Mouse (Mus musculus) granulocyte monocyte progenitor cell, adult 5-6 weeks (primary cell): Measurements from ENCODE around the gene Itgb4. TPM values are rescaled to one million over a fixed set of nuclear protein-coding genes. Genes with fewer than 3 reads are reported as not detected.

ENCODE experiments used
- ATAC-seq: replicated peaks from 2 replicates; pipeline ENCODE4 v1.8.0; 2016; ENCODE audit warnings: mild to moderate bottlenecking, moderate TSS enrichment, inconsistent platforms; ENCODE audit not compliant: poor library complexity, severe bottlenecking
- total RNA-seq, 2 experiments: library from RNA; stranded (forward) in 1 of 2; stranded (reverse) in 1 of 2; fragments of 200-712, 200-1000 nt in 1 of 2; fragments of >200 nt in 1 of 2; fragmentation: Nextera tagmentation in 1 of 2; gene quantifications; 2 replicates each; pipeline ENCODE4 v1.2.3; 2014 to 2017

The Itgb4 gene
- total RNA-seq, 2 experiments from 2014 or later, result not detected

- ATAC-seq, result no peak
Observed at GRCm38 (mm10) chr11:116057237-116057881, 82.8 kb downstream of the Itgb4 start.

Other genes starting within 250 kb of the Itgb4 start
- 17.6 and 33.4 TPM in 2 replicates for gene Tmem94, start 209.3 kb upstream of the Itgb4 start, total RNA-seq (2014; fragmentation: Nextera tagmentation)
- 9.0 and 17.2 TPM in 2 replicates for gene Tmem94, start 209.3 kb upstream of the Itgb4 start, total RNA-seq (2017)
- 1.9 and 5.1 TPM in 2 replicates for gene Caskin2, start 161.1 kb upstream of the Itgb4 start, total RNA-seq (2014; fragmentation: Nextera tagmentation)
- 1.7 and 3.5 TPM in 2 replicates for gene Caskin2, start 161.1 kb upstream of the Itgb4 start, total RNA-seq (2017)
- 21.9 and 22.5 TPM in 2 replicates for gene Tsen54, start 160.0 kb upstream of the Itgb4 start, total RNA-seq (2014; fragmentation: Nextera tagmentation)
- 8.5 and 18.6 TPM in 2 replicates for gene Tsen54, start 160.0 kb upstream of the Itgb4 start, total RNA-seq (2017)
- 4.2 and 11.3 TPM in 2 replicates for gene Llgl2, start 150.7 kb upstream of the Itgb4 start, total RNA-seq (2014; fragmentation: Nextera tagmentation)
- 2.8 and 4.1 TPM in 2 replicates for gene Llgl2, start 150.7 kb upstream of the Itgb4 start, total RNA-seq (2017)
- gene Myo15b, start 116.3 kb upstream of the Itgb4 start, total RNA-seq (2014; fragmentation: Nextera tagmentation), result 4.4 and 5.4 TPM in 2 replicates
- 1.1 and 2.1 TPM in 2 replicates for gene Myo15b, start 116.3 kb upstream of the Itgb4 start, total RNA-seq (2017)
- 7.1 and 10.4 TPM in 2 replicates for gene Smim5, start 74.7 kb upstream of the Itgb4 start, total RNA-seq (2014; fragmentation: Nextera tagmentation)
- 3.5 and 7.8 TPM in 2 replicates for gene Smim5, start 74.7 kb upstream of the Itgb4 start, total RNA-seq (2017)
- 0.88 and 2.3 TPM in 2 replicates for gene Smim6, start 62.7 kb upstream of the Itgb4 start, total RNA-seq (2014; fragmentation: Nextera tagmentation)
- gene Smim6, start 62.7 kb upstream of the Itgb4 start, total RNA-seq (2017), result 0.69 TPM in 1 of 2 replicates, not detected in the other
- 20.4 and 44.5 TPM in 2 replicates for gene Sap30bp, start 41.4 kb upstream of the Itgb4 start, total RNA-seq (2014; fragmentation: Nextera tagmentation)
- 145 and 211 TPM in 2 replicates for gene Sap30bp, start 41.4 kb upstream of the Itgb4 start, total RNA-seq (2017)
- gene Recql5, start 41.2 kb upstream of the Itgb4 start, total RNA-seq (2014; fragmentation: Nextera tagmentation), result 22.8 and 27.6 TPM in 2 replicates
- 18.9 and 19.3 TPM in 2 replicates for gene Recql5, start 41.2 kb upstream of the Itgb4 start, total RNA-seq (2017)
- gene Galk1, start 38.0 kb downstream of the Itgb4 start, total RNA-seq (2014; fragmentation: Nextera tagmentation), result 36.7 and 62.2 TPM in 2 replicates
- 41.3 and 52.3 TPM in 2 replicates for gene Galk1, start 38.0 kb downstream of the Itgb4 start, total RNA-seq (2017)
- gene H3f3b, start 53.3 kb downstream of the Itgb4 start, total RNA-seq (2014; fragmentation: Nextera tagmentation), result 447 and 460 TPM in 2 replicates
- gene H3f3b, start 53.3 kb downstream of the Itgb4 start, total RNA-seq (2017), result 931 and 1,017 TPM in 2 replicates
- gene Unk, start 55.6 kb downstream of the Itgb4 start, total RNA-seq (2014; fragmentation: Nextera tagmentation), result 25.4 and 40.0 TPM in 2 replicates
- gene Unk, start 55.6 kb downstream of the Itgb4 start, total RNA-seq (2017), result 15.2 and 19.9 TPM in 2 replicates
- gene Unc13d, start 103.3 kb downstream of the Itgb4 start, total RNA-seq (2014; fragmentation: Nextera tagmentation), result 19.1 and 26.7 TPM in 2 replicates
- 18.2 and 21.1 TPM in 2 replicates for gene Unc13d, start 103.3 kb downstream of the Itgb4 start, total RNA-seq (2017)
- gene Wbp2, start 112.3 kb downstream of the Itgb4 start, total RNA-seq (2014; fragmentation: Nextera tagmentation), result 83.3 and 96.6 TPM in 2 replicates
- gene Wbp2, start 112.3 kb downstream of the Itgb4 start, total RNA-seq (2017), result 13.6 and 17.3 TPM in 2 replicates
- 1.9 TPM in 1 of 2 replicates, not detected in the other for gene Trim47, start 152.5 kb downstream of the Itgb4 start, total RNA-seq (2014; fragmentation: Nextera tagmentation)
- 3.1 TPM in 1 of 2 replicates, not detected in the other for gene Trim47, start 152.5 kb downstream of the Itgb4 start, total RNA-seq (2017)
- gene Trim65, start 156.4 kb downstream of the Itgb4 start, total RNA-seq (2014; fragmentation: Nextera tagmentation), result 11.6 and 18.1 TPM in 2 replicates
- 3.7 and 7.0 TPM in 2 replicates for gene Trim65, start 156.4 kb downstream of the Itgb4 start, total RNA-seq (2017)
- gene Mrpl38, start 164.2 kb downstream of the Itgb4 start, total RNA-seq (2014; fragmentation: Nextera tagmentation), result 52.1 and 60.1 TPM in 2 replicates
- gene Mrpl38, start 164.2 kb downstream of the Itgb4 start, total RNA-seq (2017), result 22.8 and 29.6 TPM in 2 replicates
- 14.1 and 22.2 TPM in 2 replicates for gene Fbf1, start 193.5 kb downstream of the Itgb4 start, total RNA-seq (2014; fragmentation: Nextera tagmentation)
- gene Fbf1, start 193.5 kb downstream of the Itgb4 start, total RNA-seq (2017), result 15.3 and 22.8 TPM in 2 replicates
- gene Ten1, start 224.1 kb downstream of the Itgb4 start, total RNA-seq (2014; fragmentation: Nextera tagmentation), result 85.3 and 106 TPM in 2 replicates
- gene Ten1, start 224.1 kb downstream of the Itgb4 start, total RNA-seq (2017), result 28.5 and 31.9 TPM in 2 replicates
- gene Acox1, start 224.3 kb downstream of the Itgb4 start, total RNA-seq (2014; fragmentation: Nextera tagmentation), result 23.6 and 29.4 TPM in 2 replicates
- gene Acox1, start 224.3 kb downstream of the Itgb4 start, total RNA-seq (2017), result 15.0 and 16.0 TPM in 2 replicates